Mouse (Mus musculus) spleen, postnatal 4 days (tissue): ENCODE measurements around the gene Gale.
A peak's percentile ranks its signal among the peaks of the same experiment; 100 is the strongest.
"Not testable (repeated sequence)": the region's sequence is repeated elsewhere in the genome, so short reads cannot be mapped to it uniquely, and the experiment has no call there.

Source experiments
- DNase-seq, 2 experiments: peaks; one replicate each; pipeline ENCODE4 v3.0.0; 2022; ENCODE audit warnings: low spot score in 2 of 2

Gene Gale

DNA sequence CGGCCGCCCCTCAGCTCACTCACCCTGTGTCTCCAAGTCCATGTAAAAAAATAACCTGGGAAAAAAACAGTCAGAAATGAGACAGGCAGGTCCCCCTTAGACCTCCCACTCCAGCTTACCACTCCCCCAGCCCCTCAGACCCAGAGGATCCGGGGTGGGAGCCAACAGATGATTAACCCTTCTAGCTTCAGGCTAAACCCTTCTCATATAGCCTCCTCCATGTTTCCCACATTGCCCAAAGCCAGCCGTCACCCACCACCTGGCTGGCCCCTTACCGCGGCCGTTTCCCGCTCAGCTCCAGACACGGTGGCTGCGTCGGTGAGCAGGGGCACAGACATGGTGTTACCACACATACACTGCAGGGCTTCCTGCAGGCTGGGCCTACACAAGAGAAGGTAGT is 7.1 kb downstream of the Gale start:
- DNase-seq: peak; percentile 10 to 59

DNA sequence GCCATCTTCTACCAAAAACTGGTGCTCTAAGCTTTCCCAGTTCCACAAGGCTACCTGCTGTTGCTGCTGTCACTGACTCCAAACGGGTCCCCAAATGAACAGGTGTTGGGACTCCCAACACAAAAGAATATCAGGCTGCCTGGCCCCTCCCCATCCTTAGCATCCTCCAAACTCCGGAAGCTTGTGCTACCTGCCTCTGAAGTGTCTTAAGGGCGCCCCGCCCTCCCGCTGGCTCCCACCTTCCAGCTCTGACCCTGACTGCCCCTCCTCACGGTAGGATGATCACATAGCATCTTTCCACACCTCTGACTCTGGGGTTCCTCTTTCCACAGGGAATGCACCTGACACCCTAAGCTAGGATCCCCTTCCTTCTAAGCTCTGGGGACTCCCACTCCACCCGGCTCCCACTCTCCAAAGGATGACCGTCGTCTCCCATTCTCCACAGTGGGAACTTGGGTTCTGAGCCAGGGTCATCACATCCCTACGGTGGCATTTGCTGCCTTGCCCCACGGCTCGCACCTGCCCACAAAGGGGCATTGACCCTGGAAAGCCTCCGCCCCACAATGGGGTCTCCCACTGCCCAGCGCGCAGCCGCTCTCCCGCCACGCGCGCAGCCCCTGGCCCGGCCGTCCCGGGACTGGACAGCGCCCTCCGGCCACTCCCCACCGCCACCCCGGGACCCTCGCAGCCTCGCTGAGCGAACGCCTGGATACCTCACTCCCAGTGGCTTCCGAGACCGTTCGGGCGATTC is 8.5 kb downstream of the Gale start:
- DNase-seq: no peak

DNA sequence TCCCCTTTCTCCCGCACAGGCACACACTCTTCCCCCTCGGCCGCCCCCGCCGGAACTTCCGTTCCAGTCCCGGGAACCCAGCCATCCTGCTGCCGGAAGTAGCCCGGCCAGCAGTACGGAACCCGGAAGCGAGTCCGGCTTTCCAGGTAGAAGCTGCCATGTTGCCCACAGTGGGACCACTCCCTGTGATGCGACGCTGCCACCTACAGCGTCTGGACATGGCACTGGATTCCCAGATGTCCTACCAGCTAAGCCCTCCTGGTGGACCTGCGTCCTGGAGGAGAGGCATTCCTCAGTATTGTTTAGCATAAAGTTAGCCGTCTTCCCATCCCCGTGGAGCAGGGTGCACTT is 9.0 kb downstream of the Gale start, which contains the start of gene Lypla2:
Lypla2 (minus strand) TSS at position 71 of the 351 bp plus-strand sequence.
- peak; percentile 80 to 90 for DNase-seq

DNA sequence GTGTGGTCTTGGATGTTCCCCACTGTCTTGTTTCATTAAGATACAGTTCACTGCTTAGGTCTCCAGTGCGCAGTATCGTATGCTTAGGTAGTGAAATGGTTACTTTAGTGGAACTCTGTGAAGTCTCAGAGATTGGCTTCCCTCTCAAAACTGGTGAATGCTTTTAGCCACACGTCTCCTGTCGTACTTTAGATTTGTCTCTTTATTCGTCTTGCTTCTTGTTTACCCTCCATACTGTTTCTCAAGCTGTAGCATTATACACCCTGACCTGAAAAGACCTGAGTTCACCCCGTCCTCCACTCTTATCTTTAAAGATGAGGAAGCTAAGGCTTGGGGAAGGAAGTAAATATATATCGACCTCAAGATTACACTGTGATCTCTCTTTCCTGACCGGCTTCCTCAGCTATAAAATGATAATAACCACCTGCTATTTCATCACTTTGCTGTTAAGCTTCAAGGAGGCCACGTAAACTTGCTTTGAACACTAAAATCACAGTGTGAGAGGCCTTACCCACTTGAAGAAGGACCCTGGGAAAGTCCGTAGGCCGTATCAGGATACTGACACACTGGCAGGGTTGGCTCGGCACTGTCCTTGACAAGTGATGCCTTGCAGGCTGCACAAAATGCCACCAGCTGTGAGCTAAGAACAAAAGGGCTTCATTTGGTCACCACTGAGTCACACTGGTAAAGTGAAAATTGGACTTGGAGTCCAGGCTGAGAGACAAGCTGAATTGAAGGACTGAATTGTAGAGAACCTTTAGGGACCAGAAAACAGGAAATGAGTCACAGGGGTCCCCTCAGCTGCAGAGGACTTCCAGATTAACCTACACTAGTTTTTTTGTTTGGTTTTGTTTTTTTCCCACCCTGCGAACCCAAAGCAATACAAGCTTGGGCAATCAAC is 9.6 kb downstream of the Gale start:
- DNase-seq: peak in 1 of 2 experiments; percentile 68

DNA sequence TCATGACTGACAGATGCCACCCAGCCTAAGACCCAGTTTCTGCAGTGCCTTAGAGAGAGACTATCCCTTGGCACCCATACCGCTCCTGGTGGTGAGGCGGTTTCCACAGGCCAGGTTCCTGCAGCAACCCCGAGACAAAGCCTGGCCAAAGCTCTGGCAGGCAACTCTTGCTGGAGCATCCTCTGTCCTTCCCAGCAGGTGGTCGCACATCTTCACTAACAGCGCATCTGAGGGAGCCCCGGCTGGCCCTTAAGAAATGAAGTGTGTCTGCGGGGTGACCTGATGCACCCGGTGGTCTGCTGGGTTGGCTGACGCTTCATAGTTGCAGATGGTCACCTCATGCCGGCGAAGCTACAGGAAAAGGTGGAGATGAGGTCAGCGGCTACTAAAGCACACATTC is 12.6 kb downstream of the Gale start:
- peak in 1 of 2 experiments; percentile 57 for DNase-seq

DNA sequence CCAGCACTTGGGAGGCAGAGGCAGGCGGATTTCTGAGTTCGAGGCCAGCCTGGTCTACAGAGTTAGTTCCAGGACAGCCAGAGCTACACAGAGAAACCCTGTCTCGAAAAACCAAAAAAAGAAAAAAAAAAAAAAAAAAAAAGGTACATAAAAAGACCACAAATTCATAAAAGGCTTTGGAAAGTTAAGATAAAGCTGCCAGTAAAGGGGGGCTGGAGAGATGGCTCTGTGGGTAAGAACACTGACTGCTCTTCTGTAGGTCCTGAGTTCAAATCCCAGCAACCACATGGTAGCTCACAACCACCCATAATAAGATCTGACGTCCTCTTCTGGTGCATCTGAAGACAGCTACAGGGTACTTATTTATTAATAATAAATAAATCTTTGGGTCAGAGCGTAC is 16.7 kb downstream of the Gale start:
- not testable (repeated sequence) for DNase-seq

GRCm38 (mm10) chr4:135981524-135982063 is 18.1 kb downstream of the Gale start:
- no peak for DNase-seq

GRCm38 (mm10) chr4:135984556-135984955 is 21.0 kb downstream of the Gale start:
- no peak for DNase-seq

DNA sequence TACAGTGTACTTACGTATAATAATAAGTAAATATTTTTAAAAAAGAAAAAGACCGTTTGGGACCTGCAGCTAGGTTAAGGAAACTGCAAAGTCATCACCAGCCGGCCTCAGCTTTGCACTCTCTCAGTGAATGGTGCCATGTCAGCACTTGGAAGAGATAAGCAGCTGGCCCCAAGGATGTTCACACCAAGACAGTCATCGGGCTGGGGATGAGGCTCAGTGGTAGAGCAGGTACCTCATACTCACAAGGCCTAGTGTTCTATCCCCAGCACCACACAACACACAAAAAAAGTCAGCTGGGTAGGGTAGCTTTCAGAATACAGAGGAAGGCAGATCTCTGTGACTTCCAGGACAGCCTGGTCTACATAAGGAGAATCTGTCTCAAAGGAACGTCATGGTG is 21.7 kb downstream of the Gale start:
- peak in 1 of 2 experiments; percentile 74 for DNase-seq

GRCm38 (mm10) chr4:135985769-135986168 is 22.2 kb downstream of the Gale start:
- DNase-seq: no peak

DNA sequence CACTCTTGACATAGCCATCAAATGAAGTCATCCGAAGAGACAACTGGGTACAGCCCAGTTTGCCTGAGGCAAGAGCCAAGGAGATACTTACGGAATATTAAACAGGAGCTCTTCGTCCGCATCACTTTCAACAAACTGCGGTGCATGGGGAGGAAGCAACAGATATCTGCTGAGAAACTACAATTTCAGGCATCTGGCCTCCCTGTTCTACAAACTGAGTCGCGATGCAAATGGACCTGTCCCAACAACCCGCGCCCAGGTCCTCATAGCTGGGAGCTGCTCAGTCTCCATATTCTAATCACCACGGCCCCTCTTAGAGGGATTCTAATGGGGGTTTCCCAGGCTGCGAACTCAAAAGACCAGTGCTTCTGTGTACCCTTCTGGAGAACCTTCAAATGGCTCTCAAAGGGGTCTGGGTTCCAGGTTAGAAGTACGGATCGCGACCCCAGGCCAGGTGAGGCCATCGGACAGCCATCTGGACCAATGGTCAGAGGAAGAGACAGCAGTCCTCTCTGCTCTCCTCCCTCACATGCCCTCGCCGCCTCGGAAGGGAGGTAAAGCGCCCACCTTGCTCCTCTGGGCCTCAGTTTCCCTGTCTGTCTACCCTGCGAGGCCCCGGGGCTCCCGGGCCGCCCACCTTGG is 22.9 kb downstream of the Gale start:
- no peak for DNase-seq

DNA sequence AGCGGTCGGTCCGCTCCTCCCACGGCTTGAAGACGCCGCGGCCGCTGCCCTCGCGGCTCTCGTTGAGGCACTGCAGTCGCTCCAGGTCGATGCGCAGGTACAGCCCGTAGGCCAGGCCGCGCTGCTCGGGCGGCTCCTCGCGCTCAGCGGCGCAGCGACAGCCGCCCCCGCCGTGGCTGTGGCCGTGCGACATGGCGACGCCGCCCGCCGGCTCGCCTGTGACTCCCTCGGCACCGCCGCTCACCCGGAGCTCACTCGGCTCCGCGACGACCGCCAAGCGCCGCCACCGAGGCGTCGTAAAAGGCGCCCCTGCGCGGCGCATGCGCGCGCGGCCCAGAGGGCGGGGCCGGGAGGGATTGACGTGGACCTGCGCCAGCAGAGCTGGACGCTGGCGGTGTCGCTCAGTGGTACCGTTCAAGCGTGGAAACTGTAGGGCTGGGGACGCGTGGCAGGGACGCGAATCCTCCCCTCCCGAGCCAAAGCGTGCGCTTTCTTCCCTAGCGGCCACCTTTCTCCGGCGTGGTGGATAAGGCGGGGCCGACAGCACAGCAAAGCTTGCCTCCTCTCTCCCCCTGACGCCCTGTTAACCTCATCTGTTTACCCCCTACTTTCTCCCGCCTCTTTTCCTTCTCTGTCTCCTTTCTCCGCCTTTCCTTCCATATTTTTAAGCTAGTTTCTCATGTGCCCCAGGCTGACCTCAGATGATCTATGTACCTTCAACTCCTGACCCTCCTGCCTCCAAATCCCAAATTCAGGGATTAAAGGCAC is 23.6 kb downstream of the Gale start, which contains the start of gene Pithd1:
Pithd1 (minus strand) TSS at position 322 of the 768 bp plus-strand sequence.
- DNase-seq: peak; percentile 95 to 97

DNA sequence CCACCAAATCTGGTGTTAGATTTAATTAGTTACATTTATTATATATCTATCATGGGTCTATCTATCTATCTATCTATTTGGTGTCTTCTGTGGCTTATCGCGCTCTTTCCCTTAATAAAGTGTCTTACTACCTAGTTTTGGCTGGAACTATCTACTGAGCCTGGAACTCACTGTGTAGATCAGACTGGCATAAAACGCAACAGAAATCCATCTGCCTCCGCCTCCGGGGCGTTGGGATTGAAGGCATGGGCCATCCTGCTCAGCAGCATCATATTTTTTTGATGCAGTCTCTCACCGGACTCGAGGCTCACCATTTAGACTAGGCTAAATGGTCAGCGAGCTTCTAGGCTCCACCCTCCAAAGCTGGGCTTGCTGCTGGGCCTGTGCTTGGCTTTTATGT is 24.2 kb downstream of the Gale start:
- DNase-seq: no peak

DNA sequence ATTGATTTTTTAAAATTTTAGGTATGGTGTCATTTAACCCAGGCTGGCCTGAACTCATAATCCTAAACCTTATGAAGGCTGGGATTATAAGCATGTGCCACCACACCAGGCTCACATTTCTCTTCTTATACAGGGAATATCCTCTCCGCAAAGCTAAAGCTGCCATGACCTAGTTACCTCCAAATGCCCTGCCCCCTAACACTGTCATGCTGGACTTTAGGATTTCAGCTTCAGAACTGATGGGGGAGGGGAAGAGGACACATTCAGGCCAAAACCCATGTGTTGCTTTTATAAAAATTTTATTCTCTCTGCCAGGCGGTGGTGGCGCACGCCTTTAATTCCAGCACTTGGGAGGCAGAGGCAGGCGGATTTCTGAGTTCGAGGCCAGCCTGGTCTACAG is 30.4 kb downstream of the Gale start:
- no peak for DNase-seq

- DNase-seq: no peak
Measured at GRCm38 (mm10) chr4:135995118-135995517, 31.6 kb downstream of the Gale start.

GRCm38 (mm10) chr4:136004107-136004675 is 40.7 kb downstream of the Gale start:
- DNase-seq: no peak

DNA sequence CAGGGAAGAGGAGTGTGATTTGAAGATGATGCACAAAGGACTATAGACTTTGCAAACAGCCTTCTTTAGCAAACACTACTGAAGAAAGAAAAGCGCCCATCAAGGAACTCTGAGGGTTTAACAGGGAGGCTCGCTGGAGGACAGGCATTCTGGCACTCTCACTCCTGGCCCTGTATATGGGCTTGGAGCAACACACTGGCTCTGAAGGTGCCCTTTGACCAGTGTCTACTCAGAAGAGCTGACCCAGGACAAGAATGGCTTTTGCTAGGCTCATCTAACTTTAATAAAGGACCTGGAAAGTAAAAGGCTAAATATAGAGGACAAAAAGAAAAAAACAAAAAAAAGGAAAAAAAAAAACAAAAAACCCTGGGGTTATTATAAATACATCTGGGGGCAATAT is 41.4 kb downstream of the Gale start:
- DNase-seq: no peak

DNA sequence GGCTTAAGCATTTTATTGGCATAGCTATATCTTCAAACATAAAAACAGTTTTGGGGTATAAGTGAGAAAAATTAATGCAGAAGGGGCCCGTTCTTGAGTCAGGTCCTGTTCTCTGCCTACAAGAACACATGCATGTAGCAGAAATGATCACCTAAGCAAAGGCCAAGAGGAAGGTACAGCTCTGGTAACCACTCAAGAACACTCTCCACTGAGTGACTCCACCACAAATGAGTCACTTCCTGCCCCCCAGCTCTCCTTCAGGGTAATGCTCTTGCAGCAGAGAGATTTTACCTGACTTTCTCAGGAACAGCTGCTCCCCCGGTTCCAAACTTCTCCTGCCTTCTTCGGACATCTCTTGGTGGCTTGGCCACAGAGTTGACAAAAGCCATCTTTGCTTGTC is 43.3 kb downstream of the Gale start:
- no peak for DNase-seq

DNA sequence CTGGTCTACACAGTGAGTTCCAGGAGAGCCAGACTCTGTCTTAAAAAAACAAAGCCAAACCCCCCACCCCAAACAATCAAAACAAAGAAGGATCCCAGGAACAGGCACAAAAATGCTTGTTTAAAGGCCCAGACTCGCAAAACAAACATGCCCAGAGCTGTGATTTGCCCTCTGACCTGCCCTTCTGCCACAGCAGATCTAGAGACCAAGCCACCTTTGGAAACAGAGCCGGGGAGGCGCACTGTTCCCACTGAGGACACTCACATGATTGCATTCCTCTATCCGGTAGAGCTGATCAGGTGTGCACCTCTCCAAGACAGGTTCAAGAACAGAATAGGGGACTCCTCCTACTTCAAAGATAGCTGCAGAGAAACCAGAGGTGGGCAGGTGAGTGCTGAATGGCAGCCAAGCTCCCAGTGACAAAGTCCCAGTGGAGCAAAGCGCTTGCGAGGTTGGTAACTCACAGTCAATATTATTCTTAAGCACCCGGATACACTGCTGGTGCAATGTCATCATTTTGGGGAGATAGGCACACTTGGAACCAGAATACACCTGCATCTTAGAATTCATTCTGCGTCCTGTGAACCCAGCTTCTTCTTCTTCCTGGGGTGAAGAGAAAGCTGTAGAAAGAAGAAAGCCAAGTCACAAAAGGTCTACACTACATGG is 45.4 kb downstream of the Gale start:
- DNase-seq: no peak

DNA sequence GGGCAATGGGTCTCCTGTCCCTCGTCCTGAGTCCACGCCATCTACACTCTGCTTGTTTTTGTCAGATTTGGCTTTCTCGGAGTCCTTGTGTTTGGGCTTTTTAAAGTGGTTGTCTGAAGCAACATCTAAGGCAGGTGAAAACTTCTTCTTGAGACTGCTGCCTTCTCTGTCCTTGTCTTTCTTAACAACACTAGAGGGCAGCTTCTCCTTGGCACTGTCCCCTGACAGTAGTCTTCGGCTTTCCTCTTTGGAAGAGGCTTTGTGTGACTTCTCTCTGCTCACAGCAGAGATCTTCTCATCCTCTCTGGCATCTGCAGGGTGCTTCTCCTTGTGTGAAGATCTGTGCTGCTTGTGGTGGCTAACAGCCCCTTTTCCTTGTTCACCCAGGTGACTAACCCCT is 47.1 kb downstream of the Gale start:
- DNase-seq: no peak
